Mouse (Mus musculus) adrenal gland, postnatal 36 days (tissue): ENCODE data around the gene Nln. TPM values are rescaled to one million over a fixed set of nuclear protein-coding genes. Genes with fewer than 3 reads are reported as not detected.

Source experiments
- DNase-seq, 2 experiments: peaks; one replicate each; pipeline ENCODE4 v3.0.0; 2021; ENCODE audit warnings: mixed read lengths in 1 of 2
- total RNA-seq, 2 experiments: library from RNA; stranded (reverse); gene quantifications; 2 replicates each; pipeline ENCODE4 v1.2.3; 2021

The Nln gene
- total RNA-seq, 2 experiments from 2014 or later: 20.0 to 21.0 TPM

DNA sequence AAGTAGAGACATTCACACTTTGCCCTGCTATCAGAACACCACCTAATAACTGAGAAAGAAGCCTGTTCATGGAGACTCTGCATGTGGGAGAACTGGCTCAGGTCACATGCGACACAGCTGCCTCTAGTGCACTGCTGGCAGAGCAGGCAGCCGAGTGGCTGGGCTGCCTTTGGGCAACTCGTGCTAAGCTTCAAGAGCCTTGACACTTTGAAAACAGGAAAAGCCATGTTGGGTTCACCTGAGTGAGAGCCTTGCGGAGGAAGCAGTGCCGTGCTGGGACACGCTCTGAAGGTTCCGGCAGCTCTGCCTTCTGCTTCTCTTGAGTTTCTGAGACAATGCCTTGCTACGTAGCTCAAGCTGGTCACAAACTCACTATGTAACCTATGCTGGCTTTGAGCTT lies 66.7 kb downstream of the Nln start:
- no peak for DNase-seq

DNA sequence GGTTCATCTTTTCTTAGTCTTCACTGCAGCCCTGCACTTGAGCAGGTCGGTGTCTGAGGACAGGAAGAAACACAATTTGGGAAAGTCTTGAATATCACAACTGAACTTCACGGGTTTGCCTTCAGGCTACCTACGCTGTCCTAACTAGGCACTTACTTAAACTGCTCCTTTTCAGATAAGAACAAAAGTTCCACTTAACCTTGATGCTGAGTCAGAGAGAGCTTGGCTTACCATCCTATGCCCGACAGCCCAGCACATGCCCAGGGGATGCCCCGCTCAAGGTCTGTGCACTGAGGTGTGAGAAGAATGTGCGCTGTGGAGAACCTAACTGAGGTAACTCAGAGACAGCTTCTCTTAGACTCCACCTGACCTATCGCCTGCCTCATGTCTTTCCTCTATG lies 67.9 kb downstream of the Nln start:
- peak; percentile 50 to 59 for DNase-seq

DNA sequence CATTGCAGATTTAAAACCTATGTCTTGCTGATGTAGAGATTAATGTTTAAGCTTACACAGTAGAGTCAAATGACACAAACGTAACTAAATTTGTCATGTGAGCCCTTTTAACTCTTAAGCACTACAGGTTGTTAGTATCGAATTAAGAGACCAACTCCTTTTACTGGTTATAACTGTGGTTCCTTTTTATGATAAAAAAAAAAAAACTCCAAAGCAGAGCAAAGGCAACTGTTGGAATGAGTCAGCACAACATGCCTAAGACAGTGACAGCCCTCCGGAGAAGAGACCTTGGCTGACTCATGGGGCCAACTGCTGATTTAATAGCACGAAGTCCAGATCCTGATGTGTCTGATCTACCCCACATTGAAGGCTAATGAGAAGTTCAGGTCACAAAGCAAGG lies 68.5 kb downstream of the Nln start:
- peak; percentile 74 to 79 for DNase-seq

- no peak for DNase-seq
Observed at GRCm38 (mm10) chr13:104039861-104040260, 69.6 kb downstream of the Nln start.

DNA sequence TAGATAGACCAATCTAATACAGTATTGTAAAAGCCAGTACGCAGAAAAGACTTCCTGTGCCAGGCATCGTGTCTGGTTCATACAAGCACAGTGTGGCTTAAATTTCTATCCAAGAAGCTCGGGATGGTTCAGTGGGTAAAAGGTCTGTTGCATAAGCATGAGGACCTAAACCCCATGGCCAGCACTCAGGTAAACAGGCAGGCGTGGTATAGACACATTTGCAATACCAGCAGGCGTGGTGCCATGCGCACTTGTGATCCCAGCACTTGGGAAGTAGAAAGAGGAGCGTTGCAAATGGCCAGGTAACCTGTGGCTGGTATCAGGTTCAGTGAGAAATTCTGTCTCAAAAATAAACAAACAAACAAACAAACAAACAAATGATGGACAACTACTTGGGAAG lies 70.5 kb downstream of the Nln start:
- DNase-seq: no peak

DNA sequence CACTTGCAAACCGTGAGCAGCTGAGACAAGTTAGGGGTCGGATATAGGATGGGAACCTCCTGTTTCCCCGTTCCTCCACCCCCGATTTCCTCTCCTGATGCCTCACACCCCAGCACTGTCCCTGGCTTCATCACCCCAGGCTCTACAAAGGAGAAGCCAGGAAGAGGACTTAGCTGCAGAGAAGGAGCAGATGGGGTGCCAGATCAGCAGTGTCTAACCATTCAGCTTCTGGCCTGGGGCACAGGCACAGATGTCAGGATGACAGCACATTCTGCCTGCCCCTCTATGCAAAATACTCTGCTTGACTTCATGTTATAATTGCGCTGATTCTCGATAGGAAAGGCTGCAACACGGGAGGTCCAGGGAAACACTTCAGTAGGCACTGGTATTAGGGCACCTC lies 71.1 kb downstream of the Nln start:
- no peak for DNase-seq

DNA sequence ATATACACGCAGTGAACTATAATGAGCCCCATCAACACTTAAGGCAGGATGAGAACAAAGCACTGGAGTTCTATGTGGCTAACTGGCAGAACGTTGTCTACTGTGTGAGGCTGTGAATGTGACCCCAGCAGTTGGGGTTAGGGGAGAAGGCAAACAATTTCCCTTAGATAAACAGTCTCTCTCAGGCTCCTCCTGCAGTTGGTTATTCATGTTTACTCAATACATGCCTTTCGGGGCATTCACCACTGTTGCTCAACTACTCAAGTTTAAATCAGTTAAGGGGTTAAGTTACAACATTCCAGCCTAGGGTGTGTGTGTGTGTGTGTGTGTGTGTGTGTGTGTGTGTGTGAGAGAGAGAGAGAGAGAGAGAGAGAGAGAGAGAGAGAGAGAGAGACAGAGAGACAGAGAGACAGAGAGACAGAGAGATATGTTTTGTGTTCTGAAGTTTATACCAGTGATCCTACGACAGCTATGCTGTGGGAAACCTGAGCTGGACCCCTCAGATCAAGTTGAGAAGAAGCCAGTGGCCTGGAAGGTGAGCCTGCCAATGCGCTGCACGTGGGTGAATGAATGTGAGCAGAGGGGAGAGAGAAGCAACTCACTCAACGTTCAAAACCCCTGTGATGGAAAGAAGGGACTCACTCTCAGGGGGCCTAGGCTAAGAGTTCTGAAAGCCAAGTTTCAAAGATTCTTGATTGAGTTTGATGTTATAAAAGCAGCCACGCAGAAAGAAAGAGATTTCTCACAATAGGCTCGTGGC lies 71.7 kb downstream of the Nln start:
- no peak for DNase-seq

DNA sequence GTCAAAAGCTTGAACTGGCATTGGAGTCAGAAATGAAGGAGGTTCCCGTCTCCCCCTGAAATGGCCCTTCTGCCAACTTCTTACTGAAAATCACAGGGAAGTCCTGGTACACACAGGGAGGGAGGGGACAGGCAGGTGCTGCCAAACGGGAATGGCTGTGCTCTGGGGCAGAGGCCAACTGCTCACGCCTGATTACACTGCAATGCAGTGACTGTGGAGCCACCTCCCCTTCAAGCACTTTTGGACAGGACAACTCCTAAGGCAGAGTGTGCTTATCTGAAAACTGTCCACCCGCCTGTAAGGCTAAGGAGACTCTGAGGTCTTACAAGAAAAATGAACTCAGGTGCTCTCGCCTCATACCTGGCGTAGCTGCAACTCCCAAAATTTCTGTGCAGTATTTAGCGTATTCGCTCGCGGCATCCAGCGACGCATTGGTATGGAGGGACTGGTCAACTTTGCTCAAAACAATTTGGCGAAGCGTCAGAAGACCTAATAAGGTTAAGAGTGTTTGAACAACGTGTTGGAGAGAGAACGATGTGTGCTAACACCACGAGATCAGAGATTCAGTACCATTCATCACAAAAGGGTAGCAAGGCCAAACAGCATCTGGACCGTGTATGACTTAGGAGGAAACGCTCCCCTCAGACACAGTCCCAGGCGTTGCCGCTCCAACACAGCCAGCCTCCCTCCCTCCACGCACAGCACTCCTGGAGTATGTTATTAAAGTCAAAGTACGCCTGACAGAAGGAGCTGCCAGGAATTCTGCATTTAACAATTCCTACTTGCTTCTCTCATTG lies 72.7 kb downstream of the Nln start:
- DNase-seq: peak in 1 of 2 experiments; percentile 40

DNA sequence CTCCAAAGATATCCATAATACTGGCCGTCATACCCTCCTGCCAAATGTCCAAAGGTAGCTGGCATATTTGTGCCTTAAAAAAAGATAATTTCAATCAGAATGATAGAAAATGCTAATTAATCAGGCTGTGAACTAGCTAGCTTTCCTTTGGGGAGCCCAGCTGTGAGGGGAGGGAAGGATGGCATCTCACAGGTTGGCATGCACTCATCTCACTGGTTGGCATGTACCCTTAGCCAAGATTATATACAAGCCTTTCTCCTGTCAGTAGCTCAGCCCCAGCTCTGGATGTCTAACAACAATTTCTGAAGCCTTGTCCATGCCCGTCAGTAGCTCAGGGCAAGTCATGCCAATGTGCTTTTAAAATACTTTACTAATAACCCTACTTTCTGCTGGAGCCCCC lies 73.8 kb downstream of the Nln start:
- DNase-seq: no peak

- no peak for DNase-seq
Observed at GRCm38 (mm10) chr13:104034854-104035253, 74.6 kb downstream of the Nln start.

DNA sequence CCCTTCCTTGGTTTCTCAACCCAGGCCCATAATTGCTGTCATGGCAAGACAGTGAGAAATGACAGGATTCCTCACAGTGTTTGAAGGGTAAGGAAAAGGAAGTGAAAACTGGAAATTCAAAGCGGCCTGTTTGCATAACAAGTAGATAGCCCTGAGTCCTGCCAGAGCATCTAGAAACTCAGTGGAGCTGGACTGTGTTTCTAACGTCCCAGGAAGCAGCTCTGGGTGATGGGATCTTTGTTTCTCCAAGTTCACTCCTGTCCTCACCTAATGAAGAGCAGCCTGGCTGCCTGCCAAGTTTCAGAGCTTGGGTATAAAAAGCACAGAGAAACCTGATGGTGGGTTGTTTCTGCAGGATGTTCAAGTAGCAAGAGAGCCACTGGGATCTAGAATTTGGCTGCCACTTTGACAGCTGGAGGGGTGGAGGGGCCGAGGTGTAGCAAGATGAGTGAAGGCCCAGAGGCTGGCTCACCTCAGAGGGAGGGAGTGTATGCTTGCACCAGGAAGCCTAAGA lies 76.7 kb downstream of the Nln start:
- peak in 1 of 2 experiments; percentile 45 for DNase-seq

GRCm38 (mm10) chr13:104031821-104032331 lies 77.5 kb downstream of the Nln start:
- no peak for DNase-seq

- no peak for DNase-seq
Observed at GRCm38 (mm10) chr13:104030956-104031355, 78.5 kb downstream of the Nln start.

GRCm38 (mm10) chr13:104029511-104029910 lies 79.9 kb downstream of the Nln start:
- DNase-seq: no peak

DNA sequence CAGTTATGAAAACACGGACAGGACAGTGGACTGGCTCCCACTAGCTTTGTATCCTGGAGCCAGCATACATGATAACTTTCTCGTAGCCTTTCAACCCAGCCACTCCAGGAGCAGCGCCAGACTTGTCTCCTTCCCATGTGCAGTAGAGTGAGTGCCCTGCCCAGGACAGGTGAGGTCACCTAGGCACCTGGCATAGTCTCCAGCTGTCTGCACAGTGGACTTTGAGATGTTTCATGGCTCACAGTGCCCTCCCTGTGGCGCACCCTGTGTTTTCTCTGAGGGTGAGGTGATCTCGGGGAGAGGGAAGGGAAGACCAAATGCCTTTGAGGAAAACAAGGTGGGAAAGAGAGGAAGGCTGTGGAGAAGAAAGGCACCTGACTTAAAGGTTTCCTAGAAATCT lies 80.3 kb downstream of the Nln start:
- DNase-seq: no peak

- DNase-seq: no peak
Observed at GRCm38 (mm10) chr13:104026525-104026924, 82.9 kb downstream of the Nln start.

DNA sequence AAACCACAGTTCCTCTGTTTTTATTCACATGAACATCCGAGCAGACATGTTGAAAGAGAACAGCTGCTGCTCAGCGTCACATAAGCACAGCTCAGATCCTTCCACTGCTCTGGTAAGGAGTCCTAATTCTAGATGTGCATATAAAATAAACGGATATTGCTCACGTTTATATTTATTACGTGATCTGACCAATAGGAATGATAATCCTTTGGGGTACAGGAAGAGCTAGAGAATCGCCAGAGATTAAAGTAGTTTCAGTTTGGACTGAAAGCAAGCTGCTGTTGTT lies 83.8 kb downstream of the Nln start:
- DNase-seq: no peak

GRCm38 (mm10) chr13:104024856-104025709 lies 84.3 kb downstream of the Nln start:
- peak in 1 of 2 experiments; percentile 24 for DNase-seq

GRCm38 (mm10) chr13:104024275-104024674 lies 85.1 kb downstream of the Nln start:
- peak in 1 of 2 experiments; percentile 29 for DNase-seq

DNA sequence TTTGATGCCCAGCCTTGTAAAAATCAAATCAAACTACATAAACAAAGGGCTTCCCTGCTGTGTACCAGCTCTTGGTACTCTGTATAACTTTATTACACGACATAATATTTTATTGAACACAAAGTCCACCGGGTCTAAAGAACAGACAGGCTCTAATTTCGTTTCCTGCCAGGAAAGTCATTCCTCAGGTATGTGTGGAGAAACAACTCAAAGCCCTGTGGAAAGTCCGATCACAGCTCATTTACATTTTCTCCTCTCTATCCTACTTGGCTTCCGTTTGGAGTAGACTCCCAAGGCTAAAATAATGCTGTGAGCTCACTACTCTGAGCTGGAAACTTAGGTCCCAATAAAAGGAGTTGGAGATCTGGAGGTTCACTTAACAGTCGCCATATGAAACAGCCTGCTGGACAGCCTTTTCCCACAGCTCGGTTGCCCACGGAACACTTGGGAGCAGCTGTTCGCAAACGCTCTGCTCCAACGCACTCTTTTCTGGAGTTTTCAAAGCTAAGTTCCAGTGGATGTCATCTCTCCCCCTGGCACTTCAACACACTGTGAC lies 86.0 kb downstream of the Nln start:
- no peak for DNase-seq

- DNase-seq: no peak
Observed at GRCm38 (mm10) chr13:104018466-104019076, 90.8 kb downstream of the Nln start.
